Mouse (Mus musculus) stomach, postnatal 0 days (tissue): ENCODE results near the gene Dcun1d4. TPM values are rescaled to one million over a fixed set of nuclear protein-coding genes. Genes with fewer than 3 reads are reported as not detected.

ENCODE experiments used
- ATAC-seq: fragments of 200-750 bp; cut with Nextera tagmentation; 2 replicates; pipeline ENCODE4 v1.8.0; 2017; ENCODE audit not compliant: low FRiP score, low TSS enrichment
- DNase-seq: peaks from one replicate; pipeline ENCODE4 v3.0.0-alpha.2; 2016; ENCODE audit warnings: low spot score
- H3K27ac ChIP-seq: fragments of 300-500 bp; sonication (generic); replicated peaks from 2 replicates; pipeline ENCODE4 v1.5.1; 2014; ENCODE audit warnings: mild to moderate bottlenecking, control low read depth
- H3K27me3 ChIP-seq: fragments of 300-500 bp; sonication (generic); 2 replicates; pipeline ENCODE4 v1.6.1; 2014; ENCODE audit warnings: low read length; ENCODE audit not compliant: control insufficient read depth, insufficient read depth
- H3K36me3 ChIP-seq: fragments of 300-500 bp; sonication (generic); 2 replicates; pipeline ENCODE4 v1.6.1; 2014; ENCODE audit warnings: low read length, mixed read lengths; ENCODE audit not compliant: control insufficient read depth, insufficient read depth
- H3K4me1 ChIP-seq: fragments of 300-500 bp; sonication (generic); replicated peaks from 2 replicates; pipeline ENCODE4 v1.6.1; 2014; ENCODE audit warnings: antibody characterized with exemption; ENCODE audit not compliant: control insufficient read depth, insufficient read depth
- H3K4me2 ChIP-seq: fragments of 300-500 bp; sonication (generic); replicated peaks from 2 replicates; pipeline ENCODE4 v1.6.1; 2014; ENCODE audit warnings: low read depth, mild to moderate bottlenecking, control low read depth, moderate library complexity
- H3K4me3 ChIP-seq: fragments of 300-500 bp; sonication (generic); 2 replicates; pipeline ENCODE4 v1.5.1; 2014; ENCODE audit warnings: low read depth, low read length, control low read depth
- H3K9ac ChIP-seq: fragments of 300-500 bp; sonication (generic); 2 replicates; pipeline ENCODE4 v1.6.1; 2014; ENCODE audit warnings: mild to moderate bottlenecking, low read length, control low read depth, mixed read lengths
- H3K9me3 ChIP-seq: fragments of 300-500 bp; sonication (generic); 2 replicates; pipeline ENCODE4 v1.6.1; 2016; ENCODE audit warnings: low read length; ENCODE audit not compliant: control insufficient read depth
- CTCF ChIP-seq: IDR thresholded peaks from 2 replicates; pipeline ENCODE4 v1.5.1; 2016; ENCODE audit warnings: antibody characterized with exemption, low read depth, mild to moderate bottlenecking, moderate library complexity
- EP300 ChIP-seq: optimal IDR thresholded peaks from 2 replicates; pipeline ENCODE3; 2016; ENCODE audit warnings: antibody characterized with exemption
- WGBS: fragments of 180-500 bp; shearing (Covaris S2); extraction: QIAGEN DNeasy Blood & Tissue Kit; methylation state at CpG from one replicate; pipeline ENCODE4 v1.1.7; 2014; 5-methylcytosine and 5-hydroxymethylcytosine counted together
- polyA plus RNA-seq: library from polyadenylated mRNA; unstranded; fragments of >200 nt; fragmentation: Nextera tagmentation; extraction: Ambion mirVana; gene quantifications from 2 replicates; pipeline ENCODE4 v1.2.1, GENCODE M21; 2015

Gene Dcun1d4
- polyA plus RNA-seq, 1 experiment from 2014 or later: 10.8 TPM

DNA sequence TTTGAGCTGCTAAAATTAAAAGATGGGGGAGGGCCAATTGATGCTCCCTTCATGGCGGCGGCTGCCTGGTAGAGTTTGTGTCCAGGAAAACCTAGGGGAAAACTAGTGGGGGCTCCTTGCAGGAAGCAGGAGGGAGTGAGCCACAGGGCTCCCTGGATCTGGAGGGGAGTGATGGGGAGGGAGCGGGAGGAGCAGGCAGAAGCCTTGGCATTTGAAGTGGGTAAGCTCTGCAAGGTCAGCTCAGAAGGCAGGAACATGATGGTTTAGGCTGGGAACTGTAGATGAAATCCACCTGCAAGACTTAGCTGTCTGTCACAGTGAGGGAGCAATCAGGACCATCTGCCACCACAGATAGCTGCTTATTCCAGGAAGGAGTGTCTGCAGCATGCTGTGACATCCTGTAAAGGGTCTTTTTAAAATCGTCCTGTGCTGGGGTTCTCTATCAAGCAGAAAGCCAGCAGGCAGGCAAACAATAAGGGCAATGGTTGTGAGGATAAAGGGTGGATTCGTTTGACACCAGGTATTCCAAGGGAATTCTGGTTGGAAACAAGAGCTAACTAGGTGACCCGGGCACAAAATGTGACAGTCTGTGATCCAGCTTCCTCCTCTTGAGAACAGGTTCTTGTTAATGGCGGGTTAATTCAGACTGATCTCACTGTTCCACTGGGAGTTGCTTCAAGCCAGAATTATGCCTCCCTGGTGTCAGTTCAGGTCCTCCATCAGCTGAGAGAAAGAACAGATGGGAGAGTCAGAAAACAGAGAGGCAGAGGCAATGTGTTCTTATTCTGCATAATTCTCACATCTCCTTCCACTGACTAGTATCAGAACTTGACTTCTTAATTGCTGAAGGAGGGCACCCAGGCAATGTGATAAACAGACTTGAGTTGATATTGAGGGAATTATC, 104.7 kb downstream of the Dcun1d4 start:
- WGBS: 42% methylated on average over 7 of the region's 7 CpGs
- Histone ChIP-seq H3K9ac (no peak overlapping the region), H3K36me3 (no peaks in the 10 kb centered on the region), H3K27me3 (no peaks in the 10 kb centered on the region), H3K4me1 (no peaks in the 10 kb centered on the region), H3K27ac (no peak overlapping the region), H3K4me2 (no peak overlapping the region), H3K9me3 (no peaks in the 10 kb centered on the region), H3K4me3 (no peak overlapping the region)
- no peak for ATAC-seq
- TF ChIP-seq CTCF (no peak), EP300 (no peak)
- no peak for DNase-seq

DNA sequence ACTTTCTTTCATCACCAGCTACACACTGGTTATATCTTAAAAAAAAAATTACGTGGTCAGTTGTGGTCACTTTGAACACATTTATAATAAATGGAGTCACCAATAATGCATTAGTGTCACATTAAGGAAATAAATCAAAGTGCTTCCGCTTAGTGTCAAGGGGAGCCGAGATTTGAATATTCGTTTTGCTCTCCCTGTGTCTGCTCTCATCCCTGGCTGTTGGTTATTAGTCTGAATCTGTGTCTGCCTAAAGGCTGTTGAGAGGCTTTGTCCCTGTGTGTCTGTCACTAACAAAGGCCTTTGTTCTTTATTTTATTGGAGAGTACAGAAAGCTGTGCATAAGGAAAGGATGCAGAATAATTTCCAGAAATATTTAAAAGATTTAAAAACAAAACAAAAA, 105.8 kb downstream of the Dcun1d4 start:
- ATAC-seq (no peak), DNase-seq (no peak)
- no peaks in the 10 kb centered on the region for H3K4me1 ChIP-seq
- no peak overlapping the region for H3K4me3 ChIP-seq
- no peak overlapping the region for H3K27ac ChIP-seq
- no peaks in the 10 kb centered on the region for H3K36me3 ChIP-seq
- no peaks in the 10 kb centered on the region for H3K9me3 ChIP-seq
- H3K27me3 ChIP-seq: no peaks in the 10 kb centered on the region
- TF ChIP-seq CTCF (no peak), EP300 (no peak)
- 60% methylated on average over 4 of the region's 4 CpGs for WGBS
- no peak overlapping the region for H3K9ac ChIP-seq
- no peak overlapping the region for H3K4me2 ChIP-seq

DNA sequence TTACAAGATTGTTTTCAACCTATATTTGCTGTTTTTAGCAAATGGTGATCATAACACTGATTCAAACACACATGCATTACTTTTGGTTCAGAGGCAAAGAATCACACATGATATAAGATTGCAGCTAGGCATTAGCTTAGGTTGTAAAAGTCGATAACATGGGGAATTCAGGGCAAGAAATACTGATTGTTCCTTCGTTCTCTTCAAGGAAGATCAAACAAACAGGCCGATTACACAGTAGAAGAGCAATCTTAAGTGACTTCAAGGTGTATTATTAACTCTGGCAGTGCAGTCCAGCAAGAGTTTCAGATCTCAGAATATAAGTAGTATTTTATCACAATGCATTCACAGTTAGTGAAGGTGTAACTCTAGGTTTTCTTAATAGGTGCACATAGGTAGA, 106.3 kb downstream of the Dcun1d4 start:
- ATAC-seq (no peak), DNase-seq (no peak)
- no peaks in the 10 kb centered on the region for H3K36me3 ChIP-seq
- H3K27me3 ChIP-seq: no peaks in the 10 kb centered on the region
- H3K4me2 ChIP-seq: no peak overlapping the region
- 58% methylated on average over 3 of the region's 3 CpGs for WGBS
- H3K4me3 ChIP-seq: no peak overlapping the region
- H3K9me3 ChIP-seq: no peaks in the 10 kb centered on the region
- H3K9ac ChIP-seq: no peak overlapping the region
- H3K27ac ChIP-seq: no peak overlapping the region
- no peaks in the 10 kb centered on the region for H3K4me1 ChIP-seq
- TF ChIP-seq EP300: no peak
- TF ChIP-seq CTCF: no peak

DNA sequence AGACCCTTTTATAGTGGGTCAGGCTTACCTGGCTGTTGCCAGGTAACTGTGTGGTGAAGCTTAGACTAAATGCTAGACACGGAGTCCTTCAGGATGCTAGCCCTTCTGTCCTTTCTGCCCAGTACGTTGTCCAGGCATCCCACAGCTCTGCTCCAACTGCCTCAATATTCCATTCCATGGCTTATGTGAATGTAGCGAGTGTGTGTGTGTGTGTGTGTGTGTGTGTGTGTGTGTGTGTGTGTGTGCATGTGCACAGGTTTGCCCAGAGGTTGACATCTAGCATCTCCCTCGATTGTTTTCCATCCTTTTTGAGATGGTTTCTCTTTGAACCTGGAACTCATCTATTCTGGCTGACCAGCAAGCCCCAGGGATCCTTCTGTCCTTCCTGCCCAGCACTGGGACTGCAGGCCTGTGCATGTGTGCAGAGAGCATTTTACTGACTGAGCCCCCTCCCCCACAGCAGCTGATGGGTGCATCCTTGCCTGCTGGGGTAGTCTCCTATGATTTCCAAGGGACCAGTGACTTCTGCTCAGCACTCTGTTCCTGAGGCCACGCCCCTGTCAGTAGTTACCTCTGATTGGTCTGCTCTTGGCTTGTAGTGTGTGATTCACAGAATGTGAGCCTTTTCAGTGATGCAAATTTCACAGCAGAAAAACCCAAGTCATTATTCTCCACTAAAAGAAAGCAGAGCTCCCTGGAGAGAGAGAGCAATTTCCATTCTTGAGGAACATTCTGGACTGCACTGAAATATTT, 118.3 kb downstream of the Dcun1d4 start:
- no peaks in the 10 kb centered on the region for H3K27me3 ChIP-seq
- 71% methylated on average over 5 of the region's 5 CpGs for WGBS
- no peak for DNase-seq

DNA sequence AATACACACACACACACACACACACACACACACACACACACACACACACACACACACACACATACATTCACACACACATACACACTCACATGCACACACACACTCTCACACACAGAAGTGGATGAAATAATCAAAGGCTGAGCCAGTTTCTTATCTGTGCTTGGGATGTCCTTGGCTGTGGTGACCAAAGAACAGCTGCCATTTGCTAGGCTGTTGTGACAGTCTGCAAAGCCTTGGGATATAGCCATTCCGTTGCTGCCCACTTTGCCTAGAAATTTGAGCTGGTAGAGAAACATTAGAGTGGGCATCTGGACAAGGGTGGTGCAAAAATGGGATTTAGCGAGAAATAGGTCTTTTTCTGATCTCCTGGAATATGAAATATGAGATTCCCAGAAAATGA, 119.2 kb downstream of the Dcun1d4 start:
- H3K27ac ChIP-seq: no peak overlapping the region
- H3K27me3 ChIP-seq: no peaks in the 10 kb centered on the region
- no peak for DNase-seq
- TF ChIP-seq EP300 (no peak), CTCF (no peak)
- no peaks in the 10 kb centered on the region for H3K36me3 ChIP-seq
- no peak overlapping the region for H3K4me2 ChIP-seq
- H3K9me3 ChIP-seq: no peaks in the 10 kb centered on the region
- H3K4me1 ChIP-seq: no peaks in the 10 kb centered on the region
- no peak overlapping the region for H3K9ac ChIP-seq
- no peak for ATAC-seq
- WGBS: 77% methylated on average over 2 of the region's 2 CpGs
- no peak overlapping the region for H3K4me3 ChIP-seq

More for the DNA sequence above, 118.3 kb downstream of the Dcun1d4 start:
- Histone ChIP-seq H3K9me3 (no peaks in the 10 kb centered on the region), H3K4me3 (no peak overlapping the region), H3K27ac (no peak overlapping the region), H3K36me3 (no peaks in the 10 kb centered on the region), H3K9ac (no peak overlapping the region), H3K4me1 (no peaks in the 10 kb centered on the region), H3K4me2 (no peak overlapping the region)
- TF ChIP-seq EP300 (no peak), CTCF (no peak)
- ATAC-seq: no peak

DNA sequence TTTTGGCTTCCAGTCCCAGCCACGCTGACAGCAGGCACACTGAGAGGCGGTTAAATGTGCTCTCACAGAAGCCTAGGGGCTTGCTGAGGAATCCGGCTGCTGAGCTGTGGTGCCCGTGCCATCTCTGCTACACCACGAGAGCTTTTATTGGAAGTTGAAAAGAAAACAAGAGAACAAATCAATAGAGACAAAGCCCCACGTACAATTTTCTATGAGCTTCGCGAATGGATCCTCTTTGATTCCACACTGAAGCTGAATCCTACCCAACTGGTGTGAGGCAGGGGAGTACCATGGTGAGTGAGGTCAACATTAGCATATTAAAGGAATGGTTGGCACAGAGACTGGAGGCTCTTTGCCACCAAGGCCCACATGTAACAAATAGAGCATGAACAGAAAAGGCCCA, 120.6 kb downstream of the Dcun1d4 start:
- TF ChIP-seq EP300: no peak
- TF ChIP-seq CTCF: no peak
- Histone ChIP-seq H3K36me3 (no peaks in the 10 kb centered on the region), H3K4me1 (no peaks in the 10 kb centered on the region), H3K27me3 (no peaks in the 10 kb centered on the region), H3K4me3 (no peak overlapping the region), H3K9me3 (no peaks in the 10 kb centered on the region), H3K9ac (no peak overlapping the region), H3K4me2 (no peak overlapping the region), H3K27ac (no peak overlapping the region)
- no peak for DNase-seq
- WGBS: 69% methylated on average over 8 of the region's 8 CpGs
- no peak for ATAC-seq
